Mouse (Mus musculus) kidney, postnatal 25 days (tissue): ENCODE data around the gene Pbx1.

Experiments
- DNase-seq, 2 experiments: peaks; one replicate each; pipeline ENCODE4 v3.0.0; 2021; ENCODE audit warnings: mixed read lengths in 2 of 2

Pbx1 gene

GRCm38 (mm10) chr1:168425017-168425705, 6.9 kb downstream of the Pbx1 start:
- peak in 1 of 2 experiments; percentile 51 for DNase-seq

GRCm38 (mm10) chr1:168423389-168423930, 8.6 kb downstream of the Pbx1 start:
- DNase-seq = no peak

- no peak for DNase-seq
These were observed 13.2 kb downstream of the Pbx1 start for GRCm38 (mm10) chr1:168418903-168419302.

GRCm38 (mm10) chr1:168417626-168418025, 14.4 kb downstream of the Pbx1 start:
- no peak for DNase-seq

GRCm38 (mm10) chr1:168416729-168417437, 15.2 kb downstream of the Pbx1 start:
- DNase-seq = peak; percentile 42 to 67

GRCm38 (mm10) chr1:168410611-168411010, 21.5 kb downstream of the Pbx1 start:
- DNase-seq = no peak

- no peak for DNase-seq
These were observed 22.0 kb downstream of the Pbx1 start for GRCm38 (mm10) chr1:168410054-168410453.

GRCm38 (mm10) chr1:168408757-168409156, 23.3 kb downstream of the Pbx1 start:
- no peak for DNase-seq

GRCm38 (mm10) chr1:168407958-168408357, 24.1 kb downstream of the Pbx1 start:
- no peak for DNase-seq

GRCm38 (mm10) chr1:168406291-168406675, 25.8 kb downstream of the Pbx1 start:
- no peak for DNase-seq

GRCm38 (mm10) chr1:168405645-168406290, 26.3 kb downstream of the Pbx1 start:
- DNase-seq = peak in 1 of 2 experiments; percentile 67

- DNase-seq = no peak
These were observed 28.5 kb downstream of the Pbx1 start for GRCm38 (mm10) chr1:168403529-168403928.

- DNase-seq = no peak
These were observed 29.4 kb downstream of the Pbx1 start for GRCm38 (mm10) chr1:168402683-168403082.

GRCm38 (mm10) chr1:168395523-168396159, 36.4 kb downstream of the Pbx1 start:
- no peak for DNase-seq

- no peak for DNase-seq
These were observed 37.5 kb downstream of the Pbx1 start for GRCm38 (mm10) chr1:168394535-168394934.

GRCm38 (mm10) chr1:168393456-168393855, 38.6 kb downstream of the Pbx1 start:
- DNase-seq = no peak

GRCm38 (mm10) chr1:168392500-168392853, 39.6 kb downstream of the Pbx1 start:
- no peak for DNase-seq

- peak; percentile 63 to 78 for DNase-seq
These were observed 40.2 kb downstream of the Pbx1 start for GRCm38 (mm10) chr1:168391617-168392499.

- no peak for DNase-seq
These were observed 41.3 kb downstream of the Pbx1 start for GRCm38 (mm10) chr1:168390748-168391147.

GRCm38 (mm10) chr1:168386159-168386558, 45.9 kb downstream of the Pbx1 start:
- DNase-seq = no peak

GRCm38 (mm10) chr1:168384594-168384955, 47.5 kb downstream of the Pbx1 start:
- DNase-seq = no peak
